9 mouse cellular contexts compared by ENCODE assay signal in genomic region chr11:116813610-116814009, GRCm38 (mm10). TPM values are rescaled to one million over a fixed set of nuclear protein-coding genes. Genes with fewer than 3 reads are reported as not detected.
DNase-seq lines count a peak whose midpoint lies in the region; ATAC-seq and TF ChIP-seq lines count a peak whose summit lies in the region.
"Had no signal": no experiment of that assay in that cellular context is flagged by ENCODE, and none has a peak within 500 bp of the region (broad histone marks: within the 10 kb centered on the region; RNA-seq: fewer than 3 reads in every experiment).

No protein-coding gene starts in this region.

- H3K27me3 ChIP-seq in heart, embryonic 10.5 days (ENCODE audit: insufficient read depth, poor library complexity, severe bottlenecking) = peaks cover 12% of the 10 kb centered on the region
- H3K27me3 ChIP-seq in neural tube, embryonic 11.5 days (ENCODE audit: control insufficient read depth, insufficient read depth, low read length) = no peaks in the 10 kb centered on the region
- no peaks in the 10 kb centered on the region for H3K27me3 ChIP-seq in limb, embryonic 14.5 days (ENCODE audit: control insufficient read depth, insufficient read depth, low read length)
- H3K27me3 ChIP-seq in stomach, postnatal 0 days (ENCODE audit: control insufficient read depth, insufficient read depth, low read length) = no peaks in the 10 kb centered on the region

- no peak overlapping the region for H3K4me3 ChIP-seq in heart, embryonic 10.5 days
- H3K4me3 ChIP-seq in neural tube, embryonic 11.5 days (ENCODE audit: low read depth, low read length) = no peak overlapping the region
- no peak overlapping the region for H3K4me3 ChIP-seq in limb, embryonic 14.5 days (replicated peaks; ENCODE audit: low read length)
- H3K4me3 ChIP-seq in stomach, postnatal 0 days (ENCODE audit: low read depth, low read length) = no peak overlapping the region

- no peak for TF ChIP-seq POLR2A in limb, embryonic 14.5 days (IDR thresholded peaks at IDR 0.05; ENCODE audit: borderline replicate concordance, extremely low read depth, insufficient read depth, insufficient read length)

- no peaks in the 10 kb centered on the region for H3K9me3 ChIP-seq in heart, embryonic 10.5 days
- no peaks in the 10 kb centered on the region for H3K9me3 ChIP-seq in neural tube, embryonic 11.5 days (ENCODE audit: control insufficient read depth, low read length)
- no peaks in the 10 kb centered on the region for H3K9me3 ChIP-seq in limb, embryonic 14.5 days (ENCODE audit: control insufficient read depth, low read length)
- no peaks in the 10 kb centered on the region for H3K9me3 ChIP-seq in stomach, postnatal 0 days (ENCODE audit: control insufficient read depth, low read length)

- DNase-seq in heart, embryonic 10.5 days (ENCODE audit: low spot score) = no peak
- DNase-seq in heart, postnatal 36 days = no peak
- no peak for DNase-seq in neural tube, embryonic 11.5 days (ENCODE audit: low spot score)
- DNase-seq in neural tube, embryonic 10.5 days (ENCODE audit: extremely low spot score, low spot score) = no peak
- DNase-seq in limb, embryonic 14.5 days (ENCODE audit: low spot score) = no peak
- DNase-seq in stomach, postnatal 0 days (ENCODE audit: low spot score) = no peak
- DNase-seq in yolk sac, embryonic 10.5 days (ENCODE audit: low spot score) = no peak
- DNase-seq in thymus, postnatal 10 days (ENCODE audit: low spot score in 2 of 2) = no peak
- DNase-seq: adrenal gland, postnatal 25 days had no signal

- H3K36me3 ChIP-seq in heart, embryonic 10.5 days = peaks cover 7% of the 10 kb centered on the region; the same call in 1 of the 2 replicates
- no peaks in the 10 kb centered on the region for H3K36me3 ChIP-seq in neural tube, embryonic 11.5 days (ENCODE audit: control insufficient read depth, insufficient read depth, low read length)
- no peaks in the 10 kb centered on the region for H3K36me3 ChIP-seq in limb, embryonic 14.5 days (ENCODE audit: control insufficient read depth, insufficient read depth, low read length)
- no peaks in the 10 kb centered on the region for H3K36me3 ChIP-seq in stomach, postnatal 0 days (ENCODE audit: control insufficient read depth, insufficient read depth, low read length)

- H3K9ac ChIP-seq in neural tube, embryonic 11.5 days (ENCODE audit: low read length) = peak overlapping the region; percentile 44; the same call in 1 of the 2 replicates
- no peak overlapping the region for H3K9ac ChIP-seq in limb, embryonic 14.5 days (ENCODE audit: low read depth, low read length, severe bottlenecking)
- H3K9ac ChIP-seq in stomach, postnatal 0 days (ENCODE audit: low read length) = no peak overlapping the region; the same call in 1 of the 2 replicates

- TF ChIP-seq EP300 in stomach, postnatal 0 days (optimal IDR thresholded peaks at IDR 0.05) = no peak

- intact Hi-C loops in heart, postnatal 36 days (cut with DNase I) = loop anchor here (5.0 kb wide), 1 partner anchor 39 kb away; the partner anchor contains the start of genes Mfsd11 and Srsf2

- peaks cover 73% of the 10 kb centered on the region for H3K4me1 ChIP-seq in heart, embryonic 10.5 days
- peaks cover 54% of the 10 kb centered on the region for H3K4me1 ChIP-seq in neural tube, embryonic 11.5 days (ENCODE audit: control insufficient read depth, insufficient read depth, low read length)
- peaks cover 38% of the 10 kb centered on the region for H3K4me1 ChIP-seq in limb, embryonic 14.5 days (ENCODE audit: control insufficient read depth, insufficient read depth, low read length)
- H3K4me1 ChIP-seq in stomach, postnatal 0 days (replicated peaks; ENCODE audit: control insufficient read depth, insufficient read depth) = peaks cover 12% of the 10 kb centered on the region

- no peak for TF ChIP-seq CTCF in stomach, postnatal 0 days (IDR thresholded peaks at IDR 0.05; ENCODE audit: low read depth)

- H3K27ac ChIP-seq in heart, embryonic 10.5 days = peak overlapping the region; percentile 81
- peak overlapping the region; percentile 95 for H3K27ac ChIP-seq in neural tube, embryonic 11.5 days (ENCODE audit: low read depth, low read length)
- peak overlapping the region; percentile 83 for H3K27ac ChIP-seq in limb, embryonic 14.5 days (replicated peaks; ENCODE audit: low read depth, low read length)
- H3K27ac ChIP-seq in stomach, postnatal 0 days (replicated peaks) = peak overlapping the region; percentile 89

- no peak overlapping the region for H3K4me2 ChIP-seq in neural tube, embryonic 11.5 days (ENCODE audit: low read depth)
- no peak overlapping the region for H3K4me2 ChIP-seq in limb, embryonic 14.5 days (replicated peaks; ENCODE audit: low read depth, low read length, severe bottlenecking)
- no peak overlapping the region for H3K4me2 ChIP-seq in stomach, postnatal 0 days (replicated peaks; ENCODE audit: low read depth)

- WGBS in heart, embryonic 10.5 days = 75% methylated on average over 13 of the region's 13 CpGs
- WGBS in neural tube, embryonic 11.5 days = 71% methylated on average over 13 of the region's 13 CpGs
- 71% methylated on average over 13 of the region's 13 CpGs for WGBS in limb, embryonic 14.5 days
- WGBS in stomach, postnatal 0 days = 83% methylated on average over 13 of the region's 13 CpGs

- no peak for ATAC-seq in neural tube, embryonic 11.5 days (ENCODE audit: insufficient read depth, low FRiP score, low TSS enrichment)
- no peak for ATAC-seq in limb, embryonic 14.5 days (ENCODE audit: low FRiP score, low read depth)
- ATAC-seq in stomach, postnatal 0 days (ENCODE audit: low FRiP score, low TSS enrichment) = no peak

RNA-seq across cellular contexts. Expression of gene Mxra7, which starts 14.2 kb away (rescaled TPM):
- 13.2 and 17.9 TPM in 2 replicates for polyA plus RNA-seq in heart, embryonic 10.5 days (2016; fragmentation: Nextera tagmentation; extraction: Ambion mirVana)
- total RNA-seq in heart, postnatal 36 days (2021) = 10 to 100 TPM; 18.1 to 21.1 TPM
- 46.0 and 51.1 TPM in 2 replicates for polyA plus RNA-seq in neural tube, embryonic 11.5 days (2014; fragmentation: Nextera tagmentation; extraction: Ambion mirVana)
- polyA plus RNA-seq in limb, embryonic 14.5 days (2012; rRNA removed) = 20.8 and 21.9 TPM in 2 replicates
- 11.0 and 13.9 TPM in 2 replicates for polyA plus RNA-seq in limb, embryonic 14.5 days (2014; fragmentation: Nextera tagmentation; extraction: Ambion mirVana)
- polyA plus RNA-seq in stomach, postnatal 0 days (2015; fragmentation: Nextera tagmentation; extraction: Ambion mirVana) = 15.9 and 18.4 TPM in 2 replicates

RNA-seq across cellular contexts. Expression of gene Mettl23, which starts 29.5 kb away (rescaled TPM):
- 58.9 and 66.9 TPM in 2 replicates for polyA plus RNA-seq in heart, embryonic 10.5 days (2016; fragmentation: Nextera tagmentation; extraction: Ambion mirVana)
- 10 to 100 TPM; 40.0 to 41.1 TPM for total RNA-seq in heart, postnatal 36 days (2021)
- polyA plus RNA-seq in neural tube, embryonic 11.5 days (2014; fragmentation: Nextera tagmentation; extraction: Ambion mirVana) = 61.2 and 63.6 TPM in 2 replicates
- polyA plus RNA-seq in limb, embryonic 14.5 days (2012; rRNA removed) = 51.0 and 54.9 TPM in 2 replicates
- polyA plus RNA-seq in limb, embryonic 14.5 days (2014; fragmentation: Nextera tagmentation; extraction: Ambion mirVana) = 77.9 and 84.1 TPM in 2 replicates
- 40.6 and 44.5 TPM in 2 replicates for polyA plus RNA-seq in stomach, postnatal 0 days (2015; fragmentation: Nextera tagmentation; extraction: Ambion mirVana)

RNA-seq across cellular contexts. Expression of gene Jmjd6, which starts 29.6 kb away (rescaled TPM):
- 89.1 and 114 TPM in 2 replicates for polyA plus RNA-seq in heart, embryonic 10.5 days (2016; fragmentation: Nextera tagmentation; extraction: Ambion mirVana)
- 10 to 100 TPM; 29.5 to 34.9 TPM for total RNA-seq in heart, postnatal 36 days (2021)
- polyA plus RNA-seq in neural tube, embryonic 11.5 days (2014; fragmentation: Nextera tagmentation; extraction: Ambion mirVana) = 86.0 and 88.4 TPM in 2 replicates
- polyA plus RNA-seq in limb, embryonic 14.5 days (2012; rRNA removed) = 51.2 and 57.0 TPM in 2 replicates
- polyA plus RNA-seq in limb, embryonic 14.5 days (2014; fragmentation: Nextera tagmentation; extraction: Ambion mirVana) = 68.0 and 77.8 TPM in 2 replicates
- 31.8 and 33.2 TPM in 2 replicates for polyA plus RNA-seq in stomach, postnatal 0 days (2015; fragmentation: Nextera tagmentation; extraction: Ambion mirVana)

RNA-seq across cellular contexts. Expression of gene St6galnac1, which starts 38.3 kb away (rescaled TPM):
- polyA plus RNA-seq in heart, embryonic 10.5 days (2016; fragmentation: Nextera tagmentation; extraction: Ambion mirVana) = not detected in 2 replicates
- total RNA-seq in heart, postnatal 36 days (2021) = not detected
- polyA plus RNA-seq in neural tube, embryonic 11.5 days (2014; fragmentation: Nextera tagmentation; extraction: Ambion mirVana) = not detected in 2 replicates
- not detected in 2 replicates for polyA plus RNA-seq in limb, embryonic 14.5 days (2012; rRNA removed)
- polyA plus RNA-seq in limb, embryonic 14.5 days (2014; fragmentation: Nextera tagmentation; extraction: Ambion mirVana) = not detected in 2 replicates
- polyA plus RNA-seq in stomach, postnatal 0 days (2015; fragmentation: Nextera tagmentation; extraction: Ambion mirVana) = not detected in 2 replicates
- total RNA-seq: adrenal gland, postnatal 25 days had no signal

RNA-seq across cellular contexts. Expression of gene Mfsd11, which starts 38.6 kb away (rescaled TPM):
- 27.0 and 27.1 TPM in 2 replicates for polyA plus RNA-seq in heart, embryonic 10.5 days (2016; fragmentation: Nextera tagmentation; extraction: Ambion mirVana)
- 10 to 100 TPM; 30.3 to 33.5 TPM for total RNA-seq in heart, postnatal 36 days (2021)
- 33.2 and 41.1 TPM in 2 replicates for polyA plus RNA-seq in neural tube, embryonic 11.5 days (2014; fragmentation: Nextera tagmentation; extraction: Ambion mirVana)
- 35.0 and 41.5 TPM in 2 replicates for polyA plus RNA-seq in limb, embryonic 14.5 days (2012; rRNA removed)
- polyA plus RNA-seq in limb, embryonic 14.5 days (2014; fragmentation: Nextera tagmentation; extraction: Ambion mirVana) = 46.0 and 47.2 TPM in 2 replicates
- polyA plus RNA-seq in stomach, postnatal 0 days (2015; fragmentation: Nextera tagmentation; extraction: Ambion mirVana) = 31.5 and 34.6 TPM in 2 replicates
